Mouse (Mus musculus) splenic B cell, adult 2 months (primary cell): ENCODE data around the gene Lsm2.
A peak's percentile ranks its signal among the peaks of the same experiment; 100 is the strongest.
"Not testable (repeated sequence)": the region's sequence is repeated elsewhere in the genome, so short reads cannot be mapped to it uniquely, and the experiment has no call there.

Source experiments
- DNase-seq: peaks from one replicate; pipeline ENCODE4 v3.0.0-alpha.2; 2011; ENCODE audit warnings: low read depth, low spot score
- H3K27me3 ChIP-seq: 2 replicates; pipeline ENCODE4 v1.6.1; 2012; ENCODE audit warnings: mild to moderate bottlenecking, low read length, moderate library complexity, mixed read lengths; ENCODE audit not compliant: control insufficient read depth, poor library complexity, insufficient read depth, severe bottlenecking
- H3K36me3 ChIP-seq: 2 replicates; pipeline ENCODE4 v1.6.1; 2012; ENCODE audit warnings: mild to moderate bottlenecking, low read length, moderate library complexity, mixed read lengths; ENCODE audit not compliant: control insufficient read depth, poor library complexity, insufficient read depth, severe bottlenecking

Gene Lsm2

DNA sequence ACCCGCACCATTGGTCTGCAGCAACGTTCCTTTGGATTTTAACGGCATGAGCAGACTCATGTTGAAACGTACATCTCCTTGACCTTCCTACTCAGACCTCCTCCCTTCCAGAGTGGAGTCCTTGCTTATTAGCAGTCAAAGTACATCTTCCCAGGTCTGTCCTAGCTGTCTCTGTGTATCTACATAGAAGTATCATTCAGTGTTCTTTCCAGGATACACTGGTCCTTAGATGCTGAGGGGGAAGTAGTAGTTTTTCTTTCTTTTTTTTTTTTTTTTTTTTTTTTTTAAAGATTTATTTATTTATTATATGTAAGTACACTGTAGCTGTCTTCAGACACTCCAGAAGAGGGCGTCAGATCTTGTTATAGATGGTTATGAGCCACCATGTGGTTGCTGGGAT, 24.2 kb downstream of the Lsm2 start:
- H3K36me3 ChIP-seq, result peaks cover 28% of the 10 kb centered on the region
- DNase-seq, H3K27me3 ChIP-seq: not testable (repeated sequence)

DNA sequence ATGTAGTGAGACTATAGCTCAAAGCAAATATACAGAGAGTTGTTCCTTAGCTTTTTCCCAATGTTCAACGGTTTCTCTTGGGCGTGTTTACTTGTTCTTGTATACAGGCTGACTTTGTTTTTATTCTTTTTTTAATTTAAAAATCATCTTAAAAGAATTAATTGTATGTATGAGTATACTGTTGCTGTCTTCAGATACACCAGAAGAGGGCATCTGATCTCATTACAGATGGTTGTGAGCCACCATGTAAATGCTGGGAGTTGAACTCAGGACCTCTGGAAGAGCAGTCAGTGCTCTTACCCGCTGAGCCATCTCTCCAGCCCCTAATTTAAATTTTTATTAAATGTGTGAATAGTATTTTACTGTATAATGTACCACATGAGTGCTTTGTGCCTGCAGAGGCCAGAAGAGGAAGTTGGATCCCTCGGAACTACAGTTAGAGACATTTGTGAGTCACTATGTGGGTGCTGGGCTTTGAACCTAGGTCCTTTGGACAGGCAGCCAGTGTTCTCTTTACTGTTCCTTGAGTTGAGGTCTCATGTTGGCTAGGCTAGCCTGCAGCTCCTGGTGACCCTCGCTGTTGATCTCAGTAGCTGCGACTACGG, 25.8 kb downstream of the Lsm2 start:
- peak; percentile 43 for DNase-seq
- Histone ChIP-seq H3K36me3 (peaks cover 33% of the 10 kb centered on the region), H3K27me3 (no peaks in the 10 kb centered on the region)

DNA sequence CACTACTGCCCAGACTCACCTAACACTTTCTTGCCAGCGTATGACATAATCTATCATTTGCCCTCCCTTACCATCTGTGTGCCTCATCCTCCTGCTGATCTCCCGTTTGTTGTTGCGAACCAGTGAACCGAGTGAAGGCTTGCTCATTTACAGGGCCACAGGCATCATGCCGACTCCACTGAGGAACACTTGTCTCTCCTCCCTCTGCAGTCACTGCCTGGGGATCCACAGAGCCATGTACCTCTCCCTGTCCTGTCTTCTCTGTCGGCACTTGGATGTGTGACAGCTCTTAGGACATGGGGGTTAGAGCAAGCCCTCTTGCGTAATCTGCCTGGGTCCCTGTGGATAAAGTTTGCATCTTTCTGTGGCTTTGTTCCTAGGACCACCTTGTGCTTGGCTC, 27.9 kb downstream of the Lsm2 start:
- Histone ChIP-seq H3K27me3 (no peaks in the 10 kb centered on the region), H3K36me3 (peaks cover 39% of the 10 kb centered on the region)
- no peak for DNase-seq

DNA sequence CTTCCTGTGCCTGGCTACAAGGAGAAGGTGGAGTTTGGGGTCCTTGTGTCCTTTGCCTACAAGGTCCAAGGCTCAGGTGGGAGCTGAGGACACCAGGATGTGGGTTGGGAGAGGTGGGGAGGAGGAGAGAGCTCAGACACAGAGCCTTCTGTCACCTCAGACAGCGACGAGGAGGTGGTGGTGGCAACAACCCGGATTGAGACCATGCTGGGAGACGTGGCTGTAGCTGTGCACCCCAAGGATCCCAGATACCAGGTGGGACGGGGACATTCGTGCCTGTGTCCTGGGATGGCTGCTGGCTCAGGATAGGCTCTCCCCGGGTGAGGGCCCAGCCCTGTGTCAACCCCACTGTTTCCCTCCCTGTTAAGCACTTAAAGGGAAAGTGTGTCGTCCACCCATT, 29.8 kb downstream of the Lsm2 start:
- H3K27me3 ChIP-seq, result no peaks in the 10 kb centered on the region
- DNase-seq, result no peak
- H3K36me3 ChIP-seq, result peaks cover 38% of the 10 kb centered on the region

DNA sequence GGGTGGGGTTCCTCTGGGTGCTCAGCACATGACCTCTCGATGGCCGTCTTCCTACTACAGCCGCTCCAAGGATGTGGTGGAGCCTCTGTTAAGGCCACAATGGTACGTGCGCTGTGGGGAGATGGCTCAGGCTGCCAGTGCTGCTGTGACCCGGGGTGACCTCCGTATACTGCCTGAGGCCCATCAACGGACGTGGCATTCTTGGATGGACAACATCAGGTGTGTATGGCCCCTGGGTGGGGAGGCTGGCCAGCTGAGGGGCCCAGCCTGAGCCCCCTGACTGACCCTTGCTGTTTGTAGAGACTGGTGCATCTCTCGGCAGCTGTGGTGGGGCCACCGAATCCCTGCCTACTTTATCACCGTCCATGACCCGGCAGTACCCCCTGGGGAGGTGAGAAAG, 30.8 kb downstream of the Lsm2 start:
- peaks cover 36% of the 10 kb centered on the region for H3K36me3 ChIP-seq
- no peaks in the 10 kb centered on the region for H3K27me3 ChIP-seq

DNA sequence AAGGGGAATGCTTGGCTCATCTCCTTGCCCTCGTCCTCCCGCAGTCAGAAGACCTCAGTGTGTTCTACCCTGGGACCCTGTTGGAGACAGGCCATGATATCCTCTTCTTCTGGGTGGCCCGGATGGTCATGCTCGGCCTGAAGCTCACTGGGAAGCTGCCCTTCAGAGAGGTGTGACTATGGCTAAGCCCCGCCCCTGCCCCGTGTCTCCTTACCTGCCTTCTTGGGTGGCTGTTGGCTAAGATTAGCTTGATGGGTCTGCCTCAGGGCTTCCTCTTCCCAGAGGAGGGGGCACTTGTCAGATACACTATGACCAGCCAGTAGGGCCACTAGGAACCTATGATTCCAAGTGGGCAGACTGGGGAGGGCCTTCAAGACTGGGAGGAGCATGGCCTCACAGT, 31.6 kb downstream of the Lsm2 start:
- Histone ChIP-seq H3K36me3 (peaks cover 33% of the 10 kb centered on the region), H3K27me3 (no peaks in the 10 kb centered on the region)
- DNase-seq, result no peak

More for the DNA sequence above, 30.8 kb downstream of the Lsm2 start:
- DNase-seq, result no peak

DNA sequence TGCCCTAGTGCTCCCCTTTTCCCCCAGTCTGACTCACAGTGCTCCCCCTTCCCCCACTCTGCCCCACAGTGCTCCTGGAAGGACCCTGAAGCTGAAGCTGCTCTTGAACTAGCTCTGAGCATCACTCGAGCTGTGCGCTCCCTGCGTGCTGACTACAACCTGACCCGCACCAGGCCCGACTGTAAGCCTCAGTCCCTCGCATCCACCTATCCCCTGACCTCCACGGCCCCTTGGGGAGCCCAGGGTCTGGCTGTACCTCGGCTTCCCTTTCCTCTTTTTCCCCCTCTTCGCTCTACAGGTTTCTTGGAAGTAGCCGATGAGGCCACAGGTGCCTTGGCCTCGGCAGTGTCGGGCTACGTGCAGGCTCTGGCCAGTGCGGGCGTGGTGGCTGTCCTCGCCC, 33.6 kb downstream of the Lsm2 start:
- DNase-seq, result no peak
- Histone ChIP-seq H3K36me3 (peaks cover 29% of the 10 kb centered on the region), H3K27me3 (no peaks in the 10 kb centered on the region)

DNA sequence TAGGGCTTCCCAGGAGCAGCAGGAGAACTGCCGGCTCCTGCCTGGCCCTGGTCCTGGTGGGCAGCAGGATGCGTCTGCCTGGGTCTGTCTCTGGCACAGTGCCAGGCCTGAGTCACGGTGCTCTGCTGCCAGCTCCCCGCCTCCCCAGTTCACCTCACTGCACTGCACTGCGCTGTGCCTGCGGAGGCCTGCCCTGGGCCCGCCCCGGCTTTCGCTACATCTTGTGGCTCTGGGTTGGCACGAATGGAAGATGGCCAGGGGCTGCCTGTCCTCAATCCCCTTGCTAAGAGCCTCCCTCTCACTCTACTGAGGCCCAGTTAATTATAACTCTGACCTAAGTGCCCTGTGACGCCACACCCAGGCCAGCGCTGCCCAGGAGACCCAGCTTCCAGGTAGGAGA, 34.7 kb downstream of the Lsm2 start, which contains the start of gene Vwa7:
Gene Vwa7, plus strand, starts transcription at position 204 of the 400 bp plus-strand sequence.
- Histone ChIP-seq H3K27me3 (no peaks in the 10 kb centered on the region), H3K36me3 (peaks cover 25% of the 10 kb centered on the region)
- peak; percentile 34 for DNase-seq

DNA sequence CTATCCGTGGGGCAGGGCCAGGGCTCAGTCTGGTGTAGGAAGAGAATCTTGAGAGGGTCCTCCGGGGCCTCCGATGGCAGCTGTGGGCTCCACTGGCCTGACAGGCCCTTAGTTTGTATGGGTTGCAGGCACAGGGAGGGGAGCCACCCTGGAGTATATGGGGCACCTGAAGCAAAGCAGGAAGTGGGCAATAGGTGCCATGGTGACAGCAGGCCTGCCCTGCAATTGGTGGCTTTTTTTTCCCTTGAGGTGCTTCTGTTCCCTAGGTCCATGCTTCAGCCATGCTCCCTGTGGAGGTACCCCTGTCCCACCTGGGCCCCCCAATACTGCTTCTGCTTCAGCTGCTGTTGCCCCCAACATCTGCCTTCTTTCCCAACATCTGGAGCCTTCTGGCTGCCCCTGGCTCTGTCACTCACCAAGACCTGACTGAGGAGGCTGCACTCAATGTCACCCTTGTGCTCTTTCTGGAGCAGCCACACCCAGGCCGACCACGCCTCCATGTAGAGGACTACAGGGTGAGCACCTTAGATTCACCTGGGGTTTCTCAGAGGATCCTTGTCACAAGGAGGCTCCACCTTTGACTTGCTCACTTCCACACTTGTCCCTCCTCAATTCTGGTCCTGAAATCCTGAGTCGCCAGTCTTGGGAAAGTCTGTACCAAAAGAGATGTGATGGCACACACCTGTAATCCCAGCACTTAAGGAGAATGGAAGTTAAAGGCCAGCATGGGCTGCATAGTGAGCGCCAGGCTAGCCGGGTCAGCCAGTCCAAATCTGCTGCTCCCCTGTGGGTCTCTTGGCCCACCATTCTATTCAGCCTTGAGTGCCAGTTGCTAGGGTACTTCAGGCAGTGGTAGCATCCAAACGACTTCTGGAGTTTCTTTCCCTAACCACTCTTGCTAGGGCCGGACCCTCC, 35.4 kb downstream of the Lsm2 start:
- H3K36me3 ChIP-seq, result peaks cover 20% of the 10 kb centered on the region
- DNase-seq, result peak; percentile 43
- H3K27me3 ChIP-seq, result no peaks in the 10 kb centered on the region

DNA sequence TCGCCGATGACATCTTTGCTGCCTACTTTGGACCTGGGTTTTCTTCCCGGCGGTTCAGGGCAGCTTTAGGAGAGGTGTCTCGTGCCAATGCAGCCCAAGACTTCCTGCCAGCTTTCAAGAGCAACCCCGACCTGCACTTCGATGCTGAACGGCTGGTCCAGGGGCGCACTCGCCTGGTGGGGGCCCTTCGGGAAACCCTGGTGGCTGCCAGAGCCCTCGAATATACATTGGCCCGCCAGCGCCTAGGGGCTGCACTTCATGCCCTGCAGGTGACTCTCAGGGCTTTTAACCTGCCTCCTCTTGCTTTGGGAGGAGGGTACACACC, 36.0 kb downstream of the Lsm2 start:
- no peak for DNase-seq
- peaks cover 20% of the 10 kb centered on the region for H3K36me3 ChIP-seq

DNA sequence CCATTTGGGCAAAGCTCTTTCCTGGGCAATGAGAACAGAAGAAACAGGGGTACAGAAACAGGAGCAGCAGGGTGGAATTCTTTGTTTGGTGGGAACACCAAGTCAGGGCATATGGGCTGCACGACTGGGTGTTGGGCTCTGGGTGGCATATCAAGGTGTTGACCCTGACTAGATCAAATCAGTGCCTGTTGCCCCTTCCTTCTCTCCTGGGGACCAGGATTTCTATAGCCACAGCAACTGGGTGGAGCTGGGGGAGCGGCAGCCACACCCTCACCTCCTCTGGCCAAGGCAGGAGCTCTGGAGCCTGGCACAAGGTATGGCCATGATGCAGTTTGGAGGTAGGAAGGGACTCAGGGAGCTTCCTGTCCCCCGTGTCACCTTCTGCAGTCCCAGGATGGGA, 36.5 kb downstream of the Lsm2 start:
- H3K36me3 ChIP-seq, result peaks cover 19% of the 10 kb centered on the region
- no peak for DNase-seq

More for the DNA sequence above, 36.0 kb downstream of the Lsm2 start:
- no peaks in the 10 kb centered on the region for H3K27me3 ChIP-seq

DNA sequence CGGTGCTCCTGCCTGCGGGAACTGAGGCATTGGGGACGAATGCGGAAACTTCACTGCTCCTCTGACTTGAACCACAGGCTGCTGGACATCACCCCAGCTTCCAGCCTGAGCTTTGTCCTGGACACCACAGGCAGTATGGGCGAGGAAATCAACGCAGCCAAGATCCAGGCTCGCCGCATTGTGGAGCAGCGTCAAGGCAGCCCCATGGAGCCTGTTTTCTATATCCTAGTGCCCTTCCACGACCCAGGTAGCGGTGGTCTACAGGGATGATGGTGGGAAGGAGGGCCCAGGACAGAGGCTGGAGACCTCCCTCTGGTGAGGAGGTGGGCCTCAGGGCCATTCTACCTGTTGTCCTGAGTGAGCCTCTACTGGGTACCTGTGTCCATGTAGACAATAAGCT, 38.2 kb downstream of the Lsm2 start:
- no peak for DNase-seq
- Histone ChIP-seq H3K36me3 (peaks cover 11% of the 10 kb centered on the region), H3K27me3 (no peaks in the 10 kb centered on the region)

More for the DNA sequence above, 36.5 kb downstream of the Lsm2 start:
- no peaks in the 10 kb centered on the region for H3K27me3 ChIP-seq

DNA sequence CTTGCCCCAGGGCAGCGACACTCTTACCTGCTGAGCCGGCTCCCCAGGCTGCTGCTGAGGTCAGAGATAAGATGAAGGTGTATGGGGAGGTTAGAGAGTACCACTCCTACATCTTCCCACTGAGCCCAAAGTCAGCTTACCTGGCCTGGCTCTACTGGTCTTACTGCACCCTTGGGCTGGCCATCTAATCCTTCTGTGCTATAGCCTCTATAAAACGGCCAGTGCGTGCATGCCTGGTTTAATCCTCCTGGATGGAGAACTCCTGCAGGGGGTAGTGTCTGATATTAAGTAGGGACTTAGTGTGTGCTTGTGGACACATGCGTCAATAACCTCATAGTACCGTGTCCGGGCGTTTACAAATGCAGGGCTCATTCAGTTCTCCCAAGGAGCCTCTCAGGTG, 38.9 kb downstream of the Lsm2 start:
- Histone ChIP-seq H3K36me3 (peaks cover 7% of the 10 kb centered on the region), H3K27me3 (no peaks in the 10 kb centered on the region)
- no peak for DNase-seq

DNA sequence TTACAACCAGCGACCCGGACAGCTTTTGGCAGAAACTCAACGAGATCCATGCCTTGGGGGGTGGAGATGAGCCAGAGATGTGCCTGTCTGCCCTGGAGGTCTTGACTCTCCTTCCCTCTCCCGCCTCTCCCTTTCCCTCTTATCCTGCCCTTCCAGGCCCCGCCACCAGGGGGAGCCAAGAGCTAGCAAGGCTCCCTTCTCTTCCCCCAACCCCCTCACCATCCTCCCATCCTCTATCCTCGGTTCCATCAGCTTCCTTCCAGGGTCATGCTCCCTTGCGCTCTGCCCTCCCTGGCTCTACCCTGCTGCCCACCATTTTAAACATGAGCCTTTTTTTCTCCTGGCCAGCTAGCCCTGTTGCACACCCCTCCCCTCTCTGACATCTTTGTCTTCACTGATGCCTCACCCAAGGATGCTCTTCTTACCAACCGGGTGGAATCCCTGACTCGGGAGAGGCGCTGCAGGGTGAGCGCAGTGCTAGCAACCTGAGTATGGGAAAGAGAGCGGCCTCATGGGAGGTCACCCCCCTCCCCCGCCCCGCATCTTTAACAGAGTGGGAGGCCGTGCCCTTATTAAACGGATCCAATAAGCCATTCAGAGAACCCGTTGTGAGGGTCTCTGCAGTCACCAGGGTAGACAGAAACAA, 39.6 kb downstream of the Lsm2 start:
- peak; percentile 84 for DNase-seq
- Histone ChIP-seq H3K36me3 (peaks cover 2% of the 10 kb centered on the region; the same call in 1 of the 2 replicates), H3K27me3 (no peaks in the 10 kb centered on the region)

DNA sequence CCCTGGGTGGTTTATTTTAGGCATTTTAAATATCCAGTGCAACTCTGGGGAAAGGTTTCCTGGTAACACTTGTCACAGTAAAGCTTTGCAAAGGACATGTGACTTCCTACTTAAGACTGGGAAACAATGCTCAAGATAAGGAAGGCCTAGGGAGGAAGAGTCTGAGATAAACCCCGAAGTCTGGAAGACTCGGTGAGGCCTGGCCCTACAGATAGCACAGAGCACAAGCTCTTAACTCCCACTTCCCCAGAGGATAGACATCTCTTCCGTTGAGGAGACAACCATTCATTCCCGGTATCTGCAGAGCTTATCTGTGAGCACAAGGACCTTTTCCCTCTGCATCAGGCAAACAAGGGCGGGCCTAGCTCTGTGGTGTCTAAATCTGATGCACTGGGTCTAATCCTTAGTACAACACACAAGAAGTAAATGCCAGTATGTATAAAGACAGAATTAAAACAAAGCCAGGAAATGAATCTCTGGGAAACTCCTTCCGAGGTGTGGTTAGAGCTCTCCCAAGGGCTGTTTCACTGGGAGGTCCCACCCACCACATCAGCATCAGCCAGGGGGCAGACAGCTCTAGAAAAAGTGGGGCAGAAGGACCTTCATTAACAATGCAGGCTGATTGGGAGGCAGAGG, 40.3 kb downstream of the Lsm2 start:
- no peak for DNase-seq
- H3K27me3 ChIP-seq, result no peaks in the 10 kb centered on the region
- no peaks in the 10 kb centered on the region for H3K36me3 ChIP-seq
